Mouse (Mus musculus) ovary, adult 2 months (tissue): ENCODE results near the gene Pm20d1. TPM values are rescaled to one million over a fixed set of nuclear protein-coding genes. Genes with fewer than 3 reads are reported as not detected.

Experiments
- polyA plus RNA-seq: library from polyadenylated mRNA; depleted of rRNA; stranded (reverse); fragments of >200 nt; gene quantifications from 2 replicates; pipeline ENCODE4 v1.2.3, GENCODE M21; 2012; rRNA removed

The Pm20d1 gene
- 0.92 and 1.1 TPM in 2 replicates for polyA plus RNA-seq

GRCm38 (mm10) chr1:131797202-131797909 is at the start of gene Pm20d1:
Gene Pm20d1 (plus strand): TSS chr1:131797381.

GRCm38 (mm10) chr1:131827207-131827786 is 30.1 kb downstream of the Pm20d1 start, which contains the start of gene Slc41a1:
Gene Slc41a1 (plus strand): TSS chr1:131827493.

GRCm38 (mm10) chr1:131867093-131867945 is 70.1 kb downstream of the Pm20d1 start, which contains the start of gene Rab29:
Gene Rab29 (plus strand): TSS chr1:131867224.

Other genes starting within 250 kb of the Pm20d1 start
- not detected in 2 replicates for gene Avpr1b, start 198.1 kb upstream of the Pm20d1 start, polyA plus RNA-seq
- 0.42 and 1.7 TPM in 2 replicates for gene Ctse, start 159.1 kb upstream of the Pm20d1 start, polyA plus RNA-seq
- 7.5 and 8.2 TPM in 2 replicates for gene Rab7b, start 108.7 kb upstream of the Pm20d1 start, polyA plus RNA-seq
- 0.63 and 0.74 TPM in 2 replicates for gene Slc26a9, start 53.4 kb upstream of the Pm20d1 start, polyA plus RNA-seq
- 112 and 130 TPM in 2 replicates for gene Slc41a1, start 30.1 kb downstream of the Pm20d1 start, polyA plus RNA-seq
- gene Rab29, start 69.8 kb downstream of the Pm20d1 start, polyA plus RNA-seq: 20.3 and 34.5 TPM in 2 replicates
- 3.6 and 4.3 TPM in 2 replicates for gene Nucks1, start 113.2 kb downstream of the Pm20d1 start, polyA plus RNA-seq
- 153 and 170 TPM in 2 replicates for gene Slc45a3, start 165.6 kb downstream of the Pm20d1 start, polyA plus RNA-seq
- gene Elk4, start 210.2 kb downstream of the Pm20d1 start, polyA plus RNA-seq: 11.1 and 15.8 TPM in 2 replicates